8 mouse cellular contexts compared by ENCODE assay signal in genomic region chr16:76372045-76372940, GRCm38 (mm10). TPM values are rescaled to one million over a fixed set of nuclear protein-coding genes. Genes with fewer than 3 reads are reported as not detected.
A peak's percentile ranks its signal among the peaks of the same experiment; 100 is the strongest.
DNase-seq lines count a peak whose midpoint lies in the region; ATAC-seq and TF ChIP-seq lines count a peak whose summit lies in the region.

No protein-coding gene starts in this region.

- peaks cover 20% of the 10 kb centered on the region for H3K36me3 ChIP-seq in erythroblast, embryonic 14.5 days (ENCODE audit: control insufficient read depth)
- H3K36me3 ChIP-seq in heart, embryonic 13.5 days, result 0 out of 2 replicates have a peak, but pooled peaks cover 3% of the 10 kb centered on the region
- no peaks in the 10 kb centered on the region for H3K36me3 ChIP-seq in kidney, postnatal 0 days (ENCODE audit: insufficient read depth, low read length)
- no peaks in the 10 kb centered on the region for H3K36me3 ChIP-seq in liver, embryonic 16.5 days (ENCODE audit: control insufficient read depth, insufficient read depth)
- H3K36me3 ChIP-seq in neural tube, embryonic 12.5 days, result no peaks in the 10 kb centered on the region

- DNase-seq in CD4-positive, CD25-positive, alpha-beta regulatory T cell, adult 2 months (ENCODE audit: low read depth, low spot score), result peak; percentile 73
- peak; percentile 78 for DNase-seq in brain, adult 2 months (ENCODE audit: low read depth, low spot score)
- peak; percentile 72 for DNase-seq in kidney, postnatal 0 days (ENCODE audit: low spot score)
- DNase-seq in testis, postnatal 14 days (ENCODE audit: low spot score), result peak; percentile 60

- H3K4me3 ChIP-seq in erythroblast, embryonic 14.5 days (replicated peaks), result peak overlapping the region; percentile 89
- H3K4me3 ChIP-seq in heart, embryonic 13.5 days, result peak overlapping the region; percentile 91
- H3K4me3 ChIP-seq in kidney, postnatal 0 days (replicated peaks; ENCODE audit: low read depth, low read length), result peak overlapping the region; percentile 97
- peak overlapping the region; percentile 75 for H3K4me3 ChIP-seq in liver, embryonic 16.5 days (ENCODE audit: low read depth, low read length)
- peak overlapping the region; percentile 86 for H3K4me3 ChIP-seq in neural tube, embryonic 12.5 days

- peak overlapping the region; percentile 69 for H3K4me2 ChIP-seq in heart, embryonic 13.5 days
- H3K4me2 ChIP-seq in kidney, postnatal 0 days (ENCODE audit: low read length), result peak overlapping the region; percentile 65
- H3K4me2 ChIP-seq in liver, embryonic 16.5 days (ENCODE audit: low read depth, low read length), result peak overlapping the region; percentile 82
- H3K4me2 ChIP-seq in neural tube, embryonic 12.5 days (replicated peaks), result peak overlapping the region; percentile 67

- TF ChIP-seq CTCF in kidney, postnatal 0 days (IDR thresholded peaks at IDR 0.05; ENCODE audit: low read depth), result peak; percentile 48

- peaks cover 17% of the 10 kb centered on the region for H3K27me3 ChIP-seq in erythroblast, embryonic 14.5 days (ENCODE audit: control insufficient read depth)
- no peaks in the 10 kb centered on the region for H3K27me3 ChIP-seq in heart, embryonic 13.5 days (replicated peaks)
- no peaks in the 10 kb centered on the region for H3K27me3 ChIP-seq in kidney, postnatal 0 days (ENCODE audit: insufficient read depth, low read length)
- H3K27me3 ChIP-seq in liver, embryonic 16.5 days (ENCODE audit: control insufficient read depth, insufficient read depth, low read depth, low read length), result no peaks in the 10 kb centered on the region
- no peaks in the 10 kb centered on the region for H3K27me3 ChIP-seq in neural tube, embryonic 12.5 days (replicated peaks)

- no peaks in the 10 kb centered on the region for H3K9me3 ChIP-seq in erythroblast, embryonic 14.5 days (ENCODE audit: control insufficient read depth, low read length)
- no peaks in the 10 kb centered on the region for H3K9me3 ChIP-seq in heart, embryonic 13.5 days
- no peaks in the 10 kb centered on the region for H3K9me3 ChIP-seq in kidney, postnatal 0 days (replicated peaks; ENCODE audit: low read length)
- no peaks in the 10 kb centered on the region for H3K9me3 ChIP-seq in liver, embryonic 16.5 days (replicated peaks; ENCODE audit: control insufficient read depth, low read length)
- no peaks in the 10 kb centered on the region for H3K9me3 ChIP-seq in neural tube, embryonic 12.5 days

- peak overlapping the region; percentile 99 for H3K9ac ChIP-seq in heart, embryonic 13.5 days
- H3K9ac ChIP-seq in kidney, postnatal 0 days (ENCODE audit: low read depth, low read length), result peak overlapping the region; percentile 96
- H3K9ac ChIP-seq in liver, embryonic 16.5 days (ENCODE audit: low read depth, low read length), result peak overlapping the region; percentile 89
- peak overlapping the region; percentile 96 for H3K9ac ChIP-seq in neural tube, embryonic 12.5 days

- WGBS in heart, embryonic 13.5 days, result under 1% methylated on average over 80 of the region's 102 CpGs
- under 1% methylated on average over 80 of the region's 102 CpGs for WGBS in kidney, postnatal 0 days
- WGBS in liver, embryonic 16.5 days (ENCODE audit: insufficient replicate concordance), result under 1% methylated on average over 81 of the region's 102 CpGs
- WGBS in neural tube, embryonic 12.5 days, result under 1% methylated on average over 94 of the region's 102 CpGs

- peak overlapping the region; percentile 97 for H3K27ac ChIP-seq in heart, embryonic 13.5 days (replicated peaks)
- peak overlapping the region; percentile 99 for H3K27ac ChIP-seq in kidney, postnatal 0 days
- H3K27ac ChIP-seq in liver, embryonic 16.5 days (ENCODE audit: low read length), result peak overlapping the region; percentile 94
- H3K27ac ChIP-seq in neural tube, embryonic 12.5 days, result peak overlapping the region; percentile 95

- peak; percentile 76 for ATAC-seq in heart, embryonic 13.5 days (ENCODE audit: extremely low read depth, insufficient number of reproducible peaks, low FRiP score, low TSS enrichment)
- ATAC-seq in kidney, postnatal 0 days (replicated peaks; ENCODE audit: low FRiP score, low read depth), result peak; percentile 35
- ATAC-seq in liver, embryonic 16.5 days (ENCODE audit: low read depth), result peak; percentile 66
- ATAC-seq in neural tube, embryonic 12.5 days (ENCODE audit: low FRiP score, low read depth), result peak; percentile 73

- H3K4me1 ChIP-seq in erythroblast, embryonic 14.5 days (ENCODE audit: control insufficient read depth), result peaks cover 48% of the 10 kb centered on the region
- H3K4me1 ChIP-seq in heart, embryonic 13.5 days, result peaks cover 45% of the 10 kb centered on the region
- peaks cover 9% of the 10 kb centered on the region for H3K4me1 ChIP-seq in kidney, postnatal 0 days (replicated peaks; ENCODE audit: insufficient read depth, low read length)
- H3K4me1 ChIP-seq in liver, embryonic 16.5 days (ENCODE audit: control insufficient read depth, low read depth, low read length), result peaks cover 30% of the 10 kb centered on the region
- H3K4me1 ChIP-seq in neural tube, embryonic 12.5 days, result peaks cover 13% of the 10 kb centered on the region; the same call in 1 of the 2 replicates

RNA-seq across cellular contexts. Expression of gene Nrip1, which starts 1.3 kb away (rescaled TPM):
- 0.55 and 0.77 TPM in 2 replicates for polyA plus RNA-seq in erythroblast, embryonic 14.5 days (2012)
- polyA plus RNA-seq in heart, embryonic 13.5 days (2015; fragmentation: Nextera tagmentation; extraction: Ambion mirVana), result 20.9 and 23.3 TPM in 2 replicates
- 33.7 and 36.4 TPM in 2 replicates for polyA plus RNA-seq in kidney, postnatal 0 days (2015; fragmentation: Nextera tagmentation; extraction: Ambion mirVana)
- polyA plus RNA-seq in liver, embryonic 16.5 days (2015; fragmentation: Nextera tagmentation; extraction: Ambion mirVana), result 17.4 TPM in 2 replicates
- 35.2 and 38.9 TPM in 2 replicates for polyA plus RNA-seq in neural tube, embryonic 12.5 days (2016; fragmentation: Nextera tagmentation; extraction: Ambion mirVana)

Comparison
In these comparisons a context has a peak if more than half of its experiments do, and no peak if none do; other contexts are left out.
1. Peak in every context shown above with its lines: DNase-seq, ATAC-seq, H3K4me3 ChIP-seq and H3K27ac ChIP-seq.
2. RNA of gene Nrip1, which starts 1.3 kb away (polyA plus RNA-seq): 35.2 to 38.9 TPM in neural tube, embryonic 12.5 days, 33.7 to 36.4 TPM in kidney, postnatal 0 days, 20.9 to 23.3 TPM in heart, embryonic 13.5 days and 17.4 TPM in liver, embryonic 16.5 days; 0.55 to 0.77 TPM in erythroblast, embryonic 14.5 days; every median in the first group is over 10 times any median in the second.